Mouse (Mus musculus): ENCODE data around the gene Usp51. TPM values are rescaled to one million over a fixed set of nuclear protein-coding genes. Genes with fewer than 3 reads are reported as not detected.
"Not testable (repeated sequence)": the region's sequence is repeated elsewhere in the genome, so short reads cannot be mapped to it uniquely, and the experiment has no call there.

Gene Usp51
- polyA plus RNA-seq, 1 experiment from 2014 or later = 1.6 TPM

- Histone ChIP-seq H3K36me3 (ENCODE audit: insufficient read depth) (no peaks in the 10 kb centered on the region), H3K9ac (peak overlapping the region; percentile 56), H3K4me1 (ENCODE audit: insufficient read depth) (no peaks in the 10 kb centered on the region), H3K4me3 (ENCODE audit: low read depth, low read length) (peak overlapping the region; percentile 48), H3K4me2 (peak overlapping the region; percentile 63), H3K9me3 (ENCODE audit: low read depth, low read length) (no peaks in the 10 kb centered on the region), H3K27me3 (ENCODE audit: insufficient read depth, low read length) (no peaks in the 10 kb centered on the region), H3K27ac (ENCODE audit: low read depth) (no peak overlapping the region)
- WGBS = 20% methylated on average over 48 of the region's 58 CpGs
- DNase-seq (peak; percentile 72), ATAC-seq (ENCODE audit: insufficient read depth) (peak; percentile 90)
- TF ChIP-seq CTCF (IDR thresholded peaks at IDR 0.05; ENCODE audit: low read depth) = no peak
Observed at GRCm38 (mm10) chrX:153007021-153007684, 884 bp downstream of the Usp51 start.

- DNase-seq = no peak
- H3K9me3 ChIP-seq (ENCODE audit: low read depth, low read length) = no peaks in the 10 kb centered on the region
- no peak for TF ChIP-seq CTCF (IDR thresholded peaks at IDR 0.05; ENCODE audit: low read depth)
- H3K27ac ChIP-seq (ENCODE audit: low read depth) = no peak overlapping the region
- H3K27me3 ChIP-seq (ENCODE audit: insufficient read depth, low read length) = no peaks in the 10 kb centered on the region
- no peaks in the 10 kb centered on the region for H3K36me3 ChIP-seq (ENCODE audit: insufficient read depth)
- peak overlapping the region; percentile 56; the same call in 1 of the 2 replicates for H3K9ac ChIP-seq
- 16% methylated on average over 9 of the region's 9 CpGs for WGBS
- H3K4me3 ChIP-seq (ENCODE audit: low read depth, low read length) = peak overlapping the region; percentile 48
- no peaks in the 10 kb centered on the region for H3K4me1 ChIP-seq (ENCODE audit: insufficient read depth)
- peak overlapping the region; percentile 63 for H3K4me2 ChIP-seq
- ATAC-seq (ENCODE audit: insufficient read depth) = no peak; the same call in 1 of the 2 replicates
Observed at GRCm38 (mm10) chrX:153007685-153008047, 1.4 kb downstream of the Usp51 start.

- H3K9ac ChIP-seq; H3K27ac ChIP-seq (ENCODE audit: low read depth); DNase-seq; ATAC-seq (ENCODE audit: insufficient read depth); H3K36me3 ChIP-seq (ENCODE audit: insufficient read depth); H3K9me3 ChIP-seq (ENCODE audit: low read depth, low read length); H3K4me2 ChIP-seq; H3K4me1 ChIP-seq (ENCODE audit: insufficient read depth); H3K4me3 ChIP-seq (ENCODE audit: low read depth, low read length); H3K27me3 ChIP-seq (ENCODE audit: insufficient read depth, low read length): not testable (repeated sequence)
- WGBS = no CpG with 5 or more reads among the region's 3 CpGs
Observed at GRCm38 (mm10) chrX:153025255-153025654, 19.0 kb downstream of the Usp51 start.

- H3K27ac ChIP-seq (ENCODE audit: low read depth); H3K9ac ChIP-seq; ATAC-seq (ENCODE audit: insufficient read depth); H3K4me2 ChIP-seq; DNase-seq; H3K4me3 ChIP-seq (ENCODE audit: low read depth, low read length); H3K9me3 ChIP-seq (ENCODE audit: low read depth, low read length); H3K4me1 ChIP-seq (ENCODE audit: insufficient read depth); H3K36me3 ChIP-seq (ENCODE audit: insufficient read depth); H3K27me3 ChIP-seq (ENCODE audit: insufficient read depth, low read length): not testable (repeated sequence)
- WGBS = no CpG with 5 or more reads among the region's 3 CpGs
Observed at GRCm38 (mm10) chrX:153025709-153026108, 19.4 kb downstream of the Usp51 start.

GRCm38 (mm10) chrX:153031547-153031946 lies 25.3 kb downstream of the Usp51 start:
- H3K4me3 ChIP-seq (ENCODE audit: low read depth, low read length); H3K9ac ChIP-seq; H3K27ac ChIP-seq (ENCODE audit: low read depth); H3K4me2 ChIP-seq; H3K27me3 ChIP-seq (ENCODE audit: insufficient read depth, low read length); H3K36me3 ChIP-seq (ENCODE audit: insufficient read depth); H3K4me1 ChIP-seq (ENCODE audit: insufficient read depth); H3K9me3 ChIP-seq (ENCODE audit: low read depth, low read length); ATAC-seq (ENCODE audit: insufficient read depth); DNase-seq: not testable (repeated sequence)

- ATAC-seq (ENCODE audit: insufficient read depth) = peak; percentile 96
- peak; percentile 23; the same call in 1 of the 2 replicates for TF ChIP-seq CTCF (IDR thresholded peaks at IDR 0.05; ENCODE audit: low read depth)
- H3K36me3 ChIP-seq (ENCODE audit: insufficient read depth) = no peaks in the 10 kb centered on the region
- no peaks in the 10 kb centered on the region for H3K27me3 ChIP-seq (ENCODE audit: insufficient read depth, low read length)
- no peaks in the 10 kb centered on the region for H3K9me3 ChIP-seq (ENCODE audit: low read depth, low read length)
- peak within 1 kb of the TSS; percentile 51 for H3K4me3 ChIP-seq (ENCODE audit: low read depth, low read length)
- peak within 1 kb of the TSS; percentile 62 for H3K9ac ChIP-seq
- peak within 1 kb of the TSS; percentile 87 for H3K27ac ChIP-seq (ENCODE audit: low read depth)
- no peaks in the 10 kb centered on the region for H3K4me1 ChIP-seq (ENCODE audit: insufficient read depth)
- H3K4me2 ChIP-seq = peak within 1 kb of the TSS; percentile 63
- WGBS = 10% methylated on average over 49 of the region's 49 CpGs
- DNase-seq = peak; percentile 87
Observed at GRCm38 (mm10) chrX:153037087-153037971, 31.1 kb downstream of the Usp51 start, which contains the start of gene Mageh1. Mageh1 (minus strand) TSS chrX:153037575.

GRCm38 (mm10) chrX:153037972-153038744 lies 31.9 kb downstream of the Usp51 start:
- not testable (repeated sequence) for H3K27ac ChIP-seq (ENCODE audit: low read depth); H3K4me1 ChIP-seq (ENCODE audit: insufficient read depth)

More at GRCm38 (mm10) chrX:153037972-153038744, 31.9 kb downstream of the Usp51 start:
- H3K36me3 ChIP-seq (ENCODE audit: insufficient read depth); H3K27me3 ChIP-seq (ENCODE audit: insufficient read depth, low read length); H3K9ac ChIP-seq; H3K9me3 ChIP-seq (ENCODE audit: low read depth, low read length); DNase-seq: not testable (repeated sequence)
- Histone ChIP-seq H3K4me3 (ENCODE audit: low read depth, low read length) (peak overlapping the region; percentile 51), H3K4me2 (peak overlapping the region; percentile 63)
- peak; percentile 84 for ATAC-seq (ENCODE audit: insufficient read depth)
- 14% methylated on average over 7 of the region's 22 CpGs for WGBS

Other genes starting within 250 kb of the Usp51 start
- 11.8 and 12.2 TPM in 2 replicates for gene Shroom2, start 237.0 kb upstream of the Usp51 start, polyA plus RNA-seq (2014; fragmentation: Nextera tagmentation; extraction: Ambion mirVana)
- gene Gpr143, start 224.5 kb upstream of the Usp51 start, polyA plus RNA-seq (2014; fragmentation: Nextera tagmentation; extraction: Ambion mirVana) = 0.24 and 0.47 TPM in 2 replicates
- gene Mageh1, start 31.1 kb downstream of the Usp51 start, polyA plus RNA-seq (2014; fragmentation: Nextera tagmentation; extraction: Ambion mirVana) = 45.5 and 46.6 TPM in 2 replicates
- 0.05 TPM in 1 of 2 replicates, not detected in the other for gene Foxr2, start 112.3 kb downstream of the Usp51 start, polyA plus RNA-seq (2014; fragmentation: Nextera tagmentation; extraction: Ambion mirVana)
- 1.2 and 1.3 TPM in 2 replicates for gene Rragb, start 133.5 kb downstream of the Usp51 start, polyA plus RNA-seq (2014; fragmentation: Nextera tagmentation; extraction: Ambion mirVana)
- gene Klf8, start 231.0 kb downstream of the Usp51 start, polyA plus RNA-seq (2014; fragmentation: Nextera tagmentation; extraction: Ambion mirVana) = 1.0 and 1.3 TPM in 2 replicates

Data from lung, embryonic 14.5 days (tissue).